Mouse (Mus musculus): ENCODE measurements around the gene Krt25.

DNA sequence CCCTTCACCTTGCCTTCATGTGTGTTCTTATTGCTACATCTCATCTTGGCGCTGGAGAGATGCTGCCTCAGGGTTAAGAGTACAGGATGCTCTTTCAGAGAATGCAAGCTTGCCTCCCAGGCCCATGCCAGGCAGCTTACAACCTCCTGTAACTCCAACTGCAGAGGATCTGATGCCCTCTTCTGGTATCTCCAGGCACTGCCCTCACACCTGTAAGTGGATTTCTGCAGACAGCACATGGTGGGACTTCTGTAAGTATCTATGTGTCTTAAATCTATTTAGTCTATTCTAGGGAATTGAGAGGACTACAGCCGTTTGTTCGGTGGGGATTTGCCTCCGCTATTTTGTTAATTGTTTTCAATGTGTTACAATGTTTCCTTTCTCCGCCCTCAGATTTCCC, 29.9 kb downstream of the Krt25 start:
- TF ChIP-seq POLR2A (IDR thresholded peaks at IDR 0.05; ENCODE audit: insufficient read depth, low read depth, low read length) (no peak), CTCF (IDR thresholded peaks at IDR 0.05; ENCODE audit: insufficient read depth, low read depth, low read length) (no peak)

All from olfactory bulb, adult 2 months (tissue).